Mouse (Mus musculus): Measurements from ENCODE around the gene Serpinb1c. TPM values are rescaled to one million over a fixed set of nuclear protein-coding genes. Genes with fewer than 3 reads are reported as not detected.

Gene Serpinb1c
- polyA plus RNA-seq (2012; rRNA removed) = 0.04 TPM in 1 of 2 replicates, not detected in the other

DNA sequence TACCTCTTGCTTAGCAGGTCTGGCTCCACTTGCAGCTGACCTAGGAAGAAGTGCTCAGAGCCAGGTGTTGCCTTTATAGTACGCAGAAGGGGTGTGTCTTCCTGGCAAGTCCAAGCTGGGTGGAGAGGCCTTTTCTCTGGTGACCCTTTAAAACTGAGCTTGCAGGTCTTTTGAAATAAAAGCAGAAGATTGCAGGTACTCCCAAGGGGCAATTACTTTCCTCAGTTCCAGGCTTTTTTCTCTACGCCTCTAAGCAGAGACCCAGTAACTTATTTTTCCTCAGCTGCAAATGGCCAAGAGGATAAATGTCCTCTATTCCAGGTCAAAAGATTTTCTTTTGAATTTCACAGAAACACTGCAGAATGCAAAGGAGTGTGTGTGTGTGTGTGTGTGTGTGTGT lies at the start of gene Serpinb1c:
Gene Serpinb1c, minus strand, starts transcription at position 101 of the 400 bp plus-strand sequence.

DNA sequence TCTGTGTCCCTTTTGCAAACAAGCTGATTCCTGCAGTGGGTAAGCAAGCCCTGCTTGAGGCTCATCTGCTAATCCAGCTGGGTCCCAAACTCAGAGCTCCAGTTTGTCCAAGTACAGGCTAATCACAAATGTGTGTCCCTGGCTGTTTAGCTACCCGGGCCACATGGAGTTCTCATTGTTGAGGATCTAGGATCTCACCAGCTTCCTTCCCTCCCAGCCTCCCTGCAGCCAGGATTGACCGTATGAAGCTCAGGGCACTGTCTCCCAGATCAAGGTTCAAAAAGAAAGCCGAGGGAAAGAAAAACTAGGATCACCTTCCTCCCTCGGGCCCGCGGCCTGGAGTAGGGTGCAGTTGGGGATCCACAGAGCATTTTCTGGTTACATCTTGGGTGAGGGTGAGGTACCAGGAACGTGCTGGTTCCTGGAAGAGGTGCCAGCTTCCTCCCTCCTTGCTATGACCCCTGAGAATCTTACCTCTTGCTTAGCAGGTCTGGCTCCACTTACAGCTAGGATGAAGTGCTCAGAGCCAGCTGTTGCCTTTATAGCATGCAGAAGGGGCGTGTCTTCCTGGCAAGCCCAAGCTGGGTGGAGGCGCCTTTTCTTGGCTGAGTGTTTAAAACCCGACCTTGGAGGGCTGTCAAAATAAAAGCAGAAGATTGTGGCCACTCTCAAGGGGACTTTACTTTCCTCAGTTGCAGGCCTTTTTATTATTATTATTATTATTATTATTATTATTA lies 47.2 kb downstream of the Serpinb1c start, which contains the start of gene Serpinb1a:
Gene Serpinb1a, minus strand, starts transcription at position 518 of the 737 bp plus-strand sequence.

Other genes starting within 250 kb of the Serpinb1c start
- 0.05 and 0.26 TPM in 2 replicates for gene Mylk4, start 114.3 kb downstream of the Serpinb1c start, polyA plus RNA-seq (2012; rRNA removed)
- 13.2 and 19.6 TPM in 2 replicates for gene Wrnip1, start 96.2 kb downstream of the Serpinb1c start, polyA plus RNA-seq (2012; rRNA removed)
- 0.40 and 0.73 TPM in 2 replicates for gene D930007J09Rik, start 95.4 kb downstream of the Serpinb1c start, polyA plus RNA-seq (2012; rRNA removed)
- gene Serpinb1a, start 47.0 kb downstream of the Serpinb1c start, polyA plus RNA-seq (2012; rRNA removed) = 10.1 and 13.8 TPM in 2 replicates
- 0.28 and 0.34 TPM in 2 replicates for gene Serpinb6b, start 67.0 kb upstream of the Serpinb1c start, polyA plus RNA-seq (2012; rRNA removed)
- 0.34 and 0.55 TPM in 2 replicates for gene Serpinb9, start 105.0 kb upstream of the Serpinb1c start, polyA plus RNA-seq (2012; rRNA removed)
- 0.05 TPM in 1 of 2 replicates, not detected in the other for gene Serpinb9b, start 129.2 kb upstream of the Serpinb1c start, polyA plus RNA-seq (2012; rRNA removed)
- gene Serpinb1b, start 180.4 kb upstream of the Serpinb1c start, polyA plus RNA-seq (2012; rRNA removed) = not detected in 2 replicates